Mouse (Mus musculus) kidney, postnatal 0 days (tissue): ENCODE results near the gene Hspa12b. TPM values are rescaled to one million over a fixed set of nuclear protein-coding genes. Genes with fewer than 3 reads are reported as not detected.

Source experiments
- ATAC-seq: fragments of 200-750 bp; cut with Nextera tagmentation; replicated peaks from 2 replicates; pipeline ENCODE4 v1.8.0; 2017; ENCODE audit warnings: low read depth, moderate number of reproducible peaks, moderate TSS enrichment, moderate library complexity; ENCODE audit not compliant: low FRiP score
- DNase-seq: peaks from one replicate; pipeline ENCODE4 v3.0.0-alpha.2; 2016; ENCODE audit warnings: low spot score
- H3K27ac ChIP-seq: fragments of 300-500 bp; sonication (generic); 2 replicates; pipeline ENCODE4 v1.5.1; 2014; ENCODE audit warnings: mild to moderate bottlenecking
- H3K27me3 ChIP-seq: fragments of 300-500 bp; sonication (generic); 2 replicates; pipeline ENCODE4 v1.6.1; 2014; ENCODE audit warnings: low read length, mixed read lengths; ENCODE audit not compliant: insufficient read depth
- H3K36me3 ChIP-seq: fragments of 300-500 bp; sonication (generic); 2 replicates; pipeline ENCODE4 v1.6.1; 2014; ENCODE audit warnings: low read length, mixed read lengths; ENCODE audit not compliant: insufficient read depth
- H3K4me1 ChIP-seq: fragments of 300-500 bp; sonication (generic); replicated peaks from 2 replicates; pipeline ENCODE4 v1.6.1; 2014; ENCODE audit warnings: antibody characterized with exemption, low read length, mixed read lengths; ENCODE audit not compliant: insufficient read depth
- H3K4me2 ChIP-seq: fragments of 300-500 bp; sonication (generic); 2 replicates; pipeline ENCODE4 v1.6.1; 2014; ENCODE audit warnings: mild to moderate bottlenecking, low read length, moderate library complexity, mixed read lengths
- H3K4me3 ChIP-seq: fragments of 300-500 bp; sonication (generic); replicated peaks from 2 replicates; pipeline ENCODE4 v1.5.1; 2014; ENCODE audit warnings: low read depth, low read length
- H3K9ac ChIP-seq: fragments of 300-500 bp; sonication (generic); 2 replicates; pipeline ENCODE4 v1.6.1; 2014; ENCODE audit warnings: low read depth, low read length
- H3K9me3 ChIP-seq: fragments of 300-500 bp; sonication (generic); replicated peaks from 2 replicates; pipeline ENCODE4 v1.6.1; 2016; ENCODE audit warnings: low read length, inconsistent platforms, mixed read lengths
- CTCF ChIP-seq: IDR thresholded peaks from 2 replicates; pipeline ENCODE4 v1.5.1; 2016; ENCODE audit warnings: antibody characterized with exemption, low read depth, mild to moderate bottlenecking, moderate library complexity
- WGBS: fragments of 180-500 bp; shearing (Covaris S2); extraction: QIAGEN DNeasy Blood & Tissue Kit; methylation state at CpG from one replicate; pipeline ENCODE4 v1.1.7; 2014; 5-methylcytosine and 5-hydroxymethylcytosine counted together
- polyA plus RNA-seq: library from polyadenylated mRNA; unstranded; fragments of >200 nt; fragmentation: Nextera tagmentation; extraction: Ambion mirVana; gene quantifications from 2 replicates; pipeline ENCODE4 v1.2.1, GENCODE M21; 2015

Hspa12b gene
- polyA plus RNA-seq, 1 experiment from 2014 or later, result 9.4 TPM

- ATAC-seq, result no peak
- no peak overlapping the region for H3K27ac ChIP-seq
- 64% methylated on average over 13 of the region's 13 CpGs for WGBS
These were observed 18.0 kb downstream of the Hspa12b start for GRCm38 (mm10) chr2:131145121-131145520.

GRCm38 (mm10) chr2:131145536-131145935 lies 18.5 kb downstream of the Hspa12b start:
- H3K27ac ChIP-seq, result no peak overlapping the region
- no peak overlapping the region for H3K9ac ChIP-seq
- no peak for TF ChIP-seq CTCF
- no peaks in the 10 kb centered on the region for H3K27me3 ChIP-seq
- no peaks in the 10 kb centered on the region for H3K9me3 ChIP-seq
- peaks cover 59% of the 10 kb centered on the region for H3K36me3 ChIP-seq
- peaks cover 7% of the 10 kb centered on the region; the same call in 1 of the 2 replicates for H3K4me1 ChIP-seq
- no peak for DNase-seq
- no peak overlapping the region for H3K4me3 ChIP-seq
- no peak for ATAC-seq
- 78% methylated on average over 2 of the region's 2 CpGs for WGBS
- H3K4me2 ChIP-seq, result no peak overlapping the region

More at GRCm38 (mm10) chr2:131145121-131145520, 18.0 kb downstream of the Hspa12b start:
- H3K36me3 ChIP-seq, result peaks cover 59% of the 10 kb centered on the region
- H3K9ac ChIP-seq, result no peak overlapping the region
- no peaks in the 10 kb centered on the region for H3K9me3 ChIP-seq
- DNase-seq, result no peak
- no peak overlapping the region for H3K4me3 ChIP-seq
- peaks cover 7% of the 10 kb centered on the region; the same call in 1 of the 2 replicates for H3K4me1 ChIP-seq
- no peak overlapping the region for H3K4me2 ChIP-seq
- no peak for TF ChIP-seq CTCF
- no peaks in the 10 kb centered on the region for H3K27me3 ChIP-seq

- Histone ChIP-seq H3K27me3 (no peaks in the 10 kb centered on the region), H3K4me3 (no peak overlapping the region), H3K4me1 (peaks cover 7% of the 10 kb centered on the region; the same call in 1 of the 2 replicates), H3K9ac (no peak overlapping the region), H3K27ac (no peak overlapping the region), H3K9me3 (no peaks in the 10 kb centered on the region), H3K4me2 (no peak overlapping the region), H3K36me3 (peaks cover 64% of the 10 kb centered on the region)
- DNase-seq, result no peak
- TF ChIP-seq CTCF, result no peak
- 78% methylated on average over 21 of the region's 21 CpGs for WGBS
- no peak for ATAC-seq
These were observed 19.3 kb downstream of the Hspa12b start for GRCm38 (mm10) chr2:131146193-131147042.

GRCm38 (mm10) chr2:131147043-131147365 lies 19.9 kb downstream of the Hspa12b start:
- Histone ChIP-seq H3K9ac (no peak overlapping the region), H3K27me3 (no peaks in the 10 kb centered on the region), H3K9me3 (no peaks in the 10 kb centered on the region), H3K4me3 (no peak overlapping the region), H3K36me3 (peaks cover 60% of the 10 kb centered on the region), H3K27ac (no peak overlapping the region), H3K4me1 (peaks cover 7% of the 10 kb centered on the region; the same call in 1 of the 2 replicates), H3K4me2 (no peak overlapping the region)
- TF ChIP-seq CTCF, result no peak
- ATAC-seq (no peak), DNase-seq (no peak)
- WGBS, result 92% methylated on average over 8 of the region's 8 CpGs

GRCm38 (mm10) chr2:131148353-131149253 lies 21.5 kb downstream of the Hspa12b start:
- H3K4me3 ChIP-seq, result no peak overlapping the region
- WGBS, result 84% methylated on average over 8 of the region's 8 CpGs
- no peak for TF ChIP-seq CTCF
- peak overlapping the region; percentile 36; the same call in 1 of the 2 replicates for H3K27ac ChIP-seq
- H3K9ac ChIP-seq, result no peak overlapping the region
- DNase-seq (no peak), ATAC-seq (0 out of 2 replicates have a peak, but pooled peaks have one; percentile 22)
- H3K27me3 ChIP-seq, result no peaks in the 10 kb centered on the region
- H3K4me1 ChIP-seq, result no peaks in the 10 kb centered on the region
- H3K36me3 ChIP-seq, result peaks cover 63% of the 10 kb centered on the region
- H3K9me3 ChIP-seq, result no peaks in the 10 kb centered on the region
- H3K4me2 ChIP-seq, result no peak overlapping the region

GRCm38 (mm10) chr2:131149254-131149578 lies 22.1 kb downstream of the Hspa12b start:
- ATAC-seq (no peak), DNase-seq (no peak)
- H3K27me3 ChIP-seq, result no peaks in the 10 kb centered on the region
- H3K4me1 ChIP-seq, result no peaks in the 10 kb centered on the region
- 86% methylated on average over 3 of the region's 3 CpGs for WGBS
- no peak overlapping the region for H3K4me3 ChIP-seq
- no peak overlapping the region for H3K9ac ChIP-seq
- TF ChIP-seq CTCF, result no peak
- peak overlapping the region; percentile 36; the same call in 1 of the 2 replicates for H3K27ac ChIP-seq
- H3K36me3 ChIP-seq, result peaks cover 59% of the 10 kb centered on the region; the same call in 1 of the 2 replicates
- no peaks in the 10 kb centered on the region for H3K9me3 ChIP-seq
- H3K4me2 ChIP-seq, result no peak overlapping the region
